Mouse (Mus musculus): ENCODE data around the gene Slc34a1.

DNA sequence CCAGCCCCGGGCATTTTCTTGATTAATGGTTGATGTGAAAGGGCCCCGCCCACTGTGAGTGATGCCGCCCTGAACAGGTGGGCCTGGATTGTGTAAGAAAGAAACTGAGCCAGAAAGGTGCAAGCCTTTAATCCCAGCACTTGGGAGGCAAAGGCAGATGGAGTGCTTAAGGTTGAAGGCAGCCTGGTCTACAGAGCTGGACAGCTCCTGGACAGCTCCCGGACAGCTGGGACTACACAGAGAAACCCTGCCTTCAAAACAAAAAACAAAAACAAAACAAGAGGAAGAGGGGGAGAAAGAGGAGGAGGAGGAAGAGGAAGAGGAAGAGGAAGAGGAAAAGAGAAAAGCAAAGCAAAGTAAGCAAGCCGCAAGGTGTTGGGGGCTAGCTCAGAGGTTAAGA, 21.2 kb downstream of the Slc34a1 start:
- TF ChIP-seq CTCF (conservative IDR thresholded peaks at IDR 0.05; ENCODE audit: insufficient read depth, insufficient read length, low read depth, low read length) (no peak), POLR2A (IDR thresholded peaks at IDR 0.05; ENCODE audit: low read depth, low read length) (no peak)

Data from kidney, adult 2 months (tissue).